Mouse (Mus musculus) WW6 (cell line): Measurements from ENCODE around the gene Abhd17c.

Experiments
- DNase-seq: peaks from one replicate; pipeline ENCODE4 v3.0.0-alpha.2; 2013; ENCODE audit warnings: low read depth, low spot score

Abhd17c gene

DNA sequence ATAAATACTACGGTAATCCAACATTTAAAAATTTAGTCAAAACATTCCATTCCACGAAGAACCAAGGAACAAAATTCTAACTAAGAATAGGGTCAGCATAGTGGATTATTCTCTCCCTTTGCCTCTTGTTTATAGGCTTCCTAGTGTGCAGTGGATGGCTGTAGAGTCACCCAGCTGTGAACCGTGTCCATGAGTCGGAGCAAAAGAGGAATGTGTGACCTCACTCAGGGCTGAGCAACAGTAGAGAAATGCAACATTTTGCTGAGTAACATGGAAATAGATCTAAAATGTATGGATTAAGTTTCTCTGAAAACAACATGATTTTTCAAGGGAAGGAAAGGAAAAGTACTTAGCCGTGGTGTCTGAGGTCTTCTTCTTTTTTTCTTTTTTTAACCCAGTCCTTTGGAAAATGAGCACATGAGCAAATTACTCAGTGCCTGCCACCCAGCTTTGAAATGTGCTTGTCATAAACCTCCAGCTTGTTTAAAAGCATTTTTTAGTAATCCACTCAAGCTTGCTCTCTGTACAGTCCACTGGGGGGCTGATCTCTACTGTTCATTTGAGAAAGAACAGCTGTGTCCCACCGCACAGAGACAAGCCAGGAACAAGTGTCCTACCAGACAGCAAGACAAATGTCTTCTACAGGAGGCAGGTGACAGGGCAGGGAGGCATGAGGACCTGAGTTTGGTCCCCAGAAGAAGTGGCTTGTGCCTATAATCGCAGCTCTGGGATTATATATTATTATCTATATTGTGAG, 74.3 kb downstream of the Abhd17c start:
- DNase-seq = no peak

DNA sequence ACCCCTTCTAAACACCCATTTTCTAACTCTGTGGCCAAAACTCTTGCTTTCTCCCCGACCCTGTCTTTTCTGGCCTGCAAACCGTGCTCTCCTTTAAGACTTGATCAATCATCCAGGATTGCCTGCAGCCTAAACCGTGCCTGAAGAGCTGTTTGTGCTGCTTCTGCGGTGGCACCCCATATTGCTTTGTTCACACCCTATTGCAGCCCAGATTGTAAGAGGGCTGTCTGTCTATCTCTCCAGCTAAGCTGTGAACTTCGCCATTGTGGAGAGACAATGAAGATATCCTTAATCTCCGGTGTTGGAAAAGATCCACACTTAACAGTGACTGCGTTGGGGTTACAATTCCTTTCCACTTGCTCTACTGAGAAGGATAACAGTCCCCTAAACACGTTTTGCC, 77.4 kb downstream of the Abhd17c start:
- DNase-seq = no peak

DNA sequence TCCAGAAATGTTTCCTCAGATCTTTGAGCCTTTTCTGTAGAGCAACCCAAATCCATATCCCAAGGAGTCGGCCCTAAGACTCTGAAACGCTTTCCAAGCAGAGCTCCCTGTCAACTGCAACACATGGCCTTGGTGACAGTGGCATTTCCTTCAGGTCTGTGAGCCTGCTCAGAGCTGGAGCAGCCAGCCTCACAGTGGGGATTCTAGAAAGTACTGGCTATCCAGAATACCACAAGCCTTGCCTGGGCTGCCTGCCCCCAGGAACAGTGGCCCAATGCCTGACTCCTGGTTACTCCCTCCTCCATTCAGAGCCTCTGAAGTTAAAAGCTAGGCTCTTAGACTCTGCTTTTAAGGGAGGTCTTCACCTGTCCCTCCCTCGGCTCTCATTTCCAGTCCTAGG, 77.8 kb downstream of the Abhd17c start:
- no peak for DNase-seq

DNA sequence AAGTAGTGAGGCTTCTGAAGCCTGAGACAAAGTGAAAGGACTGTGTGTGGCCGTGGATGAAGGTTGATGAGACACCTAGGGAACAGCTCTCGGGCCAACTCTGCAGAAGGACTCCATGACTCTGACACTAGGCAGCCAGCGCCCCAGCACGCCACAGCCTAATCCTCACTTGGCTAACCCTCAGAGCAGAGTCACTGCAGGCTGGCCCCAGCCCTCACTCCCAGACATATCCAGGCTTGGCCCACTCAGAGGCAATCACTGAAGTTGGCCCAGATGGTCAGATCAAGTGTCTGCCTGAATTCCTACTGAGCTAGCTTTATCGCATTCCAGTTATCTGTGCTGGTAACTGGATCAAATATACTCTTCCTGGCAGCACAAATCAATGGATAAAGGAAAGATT, 82.8 kb downstream of the Abhd17c start:
- DNase-seq = no peak

DNA sequence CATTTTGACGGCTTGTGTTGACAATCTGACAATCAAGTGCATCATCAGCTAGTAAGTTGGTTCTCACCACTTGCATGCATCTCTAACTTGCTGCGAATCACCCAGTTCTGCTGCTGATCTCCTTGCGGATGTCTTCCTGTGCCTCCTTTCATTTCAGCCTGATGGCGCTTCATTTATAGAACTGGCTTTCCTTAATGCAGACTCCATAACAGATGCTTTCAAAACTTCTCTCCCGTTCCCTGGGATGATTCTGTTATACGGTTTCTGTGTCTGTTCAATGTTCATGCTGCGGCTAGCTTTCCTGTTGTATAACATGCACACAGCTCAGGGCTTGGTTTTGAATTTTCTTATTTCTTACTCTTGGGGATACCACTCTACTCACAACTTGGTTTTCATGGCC, 91.9 kb downstream of the Abhd17c start:
- DNase-seq = no peak
